Mouse (Mus musculus) neural tube, embryonic 11.5 days (tissue): Measurements from ENCODE around the gene Tmtc1. TPM values are rescaled to one million over a fixed set of nuclear protein-coding genes. Genes with fewer than 3 reads are reported as not detected.

ENCODE experiments used
- ATAC-seq: fragments of 200-750 bp; cut with Nextera tagmentation; 2 replicates; pipeline ENCODE4 v1.8.0; 2017; ENCODE audit warnings: moderate number of reproducible peaks, mild to moderate bottlenecking, moderate TSS enrichment, moderate library complexity; ENCODE audit not compliant: insufficient read depth, low FRiP score, low TSS enrichment
- DNase-seq: peaks from one replicate; pipeline ENCODE4 v3.0.0-alpha.2; 2015; ENCODE audit warnings: low spot score
- H3K27ac ChIP-seq: fragments of 300-500 bp; sonication (generic); 2 replicates; pipeline ENCODE4 v1.5.1; 2014; ENCODE audit warnings: low read depth, mild to moderate bottlenecking, low read length
- H3K27me3 ChIP-seq: fragments of 300-500 bp; sonication (generic); 2 replicates; pipeline ENCODE4 v1.6.1; 2014; ENCODE audit warnings: mild to moderate bottlenecking, low read length, mixed read lengths; ENCODE audit not compliant: control insufficient read depth, insufficient read depth
- H3K36me3 ChIP-seq: fragments of 300-500 bp; sonication (generic); 2 replicates; pipeline ENCODE4 v1.6.1; 2014; ENCODE audit warnings: mild to moderate bottlenecking, low read length, moderate library complexity, mixed read lengths; ENCODE audit not compliant: control insufficient read depth, insufficient read depth
- H3K4me1 ChIP-seq: fragments of 300-500 bp; sonication (generic); 2 replicates; pipeline ENCODE4 v1.6.1; 2014; ENCODE audit warnings: low read length, mixed read lengths; ENCODE audit not compliant: control insufficient read depth, insufficient read depth
- H3K4me2 ChIP-seq: fragments of 300-500 bp; sonication (generic); 2 replicates; pipeline ENCODE4 v1.6.1; 2014; ENCODE audit warnings: low read depth, mild to moderate bottlenecking, moderate library complexity
- H3K4me3 ChIP-seq: fragments of 300-500 bp; sonication (generic); 2 replicates; pipeline ENCODE4 v1.5.1; 2014; ENCODE audit warnings: low read depth, low read length
- H3K9ac ChIP-seq: fragments of 300-500 bp; sonication (generic); 2 replicates; pipeline ENCODE4 v1.6.1; 2014; ENCODE audit warnings: mild to moderate bottlenecking, low read length
- H3K9me3 ChIP-seq: fragments of 300-500 bp; sonication (generic); 2 replicates; pipeline ENCODE4 v1.6.1; 2016; ENCODE audit warnings: low read length; ENCODE audit not compliant: control insufficient read depth
- WGBS: fragments of 180-500 bp; shearing (Covaris S2); extraction: QIAGEN DNeasy Blood & Tissue Kit; methylation state at CpG from one replicate; pipeline ENCODE4 v1.1.7; 2014; 5-methylcytosine and 5-hydroxymethylcytosine counted together
- polyA plus RNA-seq: library from polyadenylated mRNA; unstranded; fragments of >200 nt; fragmentation: Nextera tagmentation; extraction: Ambion mirVana; gene quantifications from 2 replicates; pipeline ENCODE4 v1.2.1, GENCODE M21; 2014

The Tmtc1 gene
- polyA plus RNA-seq, 1 experiment from 2014 or later = 1.4 TPM

GRCm38 (mm10) chr6:148199177-148199576, 245.0 kb downstream of the Tmtc1 start:
- Histone ChIP-seq H3K27me3 (no peaks in the 10 kb centered on the region), H3K27ac (no peak overlapping the region), H3K9me3 (no peaks in the 10 kb centered on the region), H3K4me1 (no peaks in the 10 kb centered on the region), H3K4me2 (no peak overlapping the region), H3K4me3 (no peak overlapping the region), H3K9ac (no peak overlapping the region), H3K36me3 (peaks cover 3% of the 10 kb centered on the region)
- ATAC-seq (no peak), DNase-seq (no peak)
- WGBS = 91% methylated on average over 2 of the region's 2 CpGs

- WGBS = 94% methylated on average over 6 of the region's 6 CpGs
- no peak overlapping the region for H3K4me3 ChIP-seq
- no peaks in the 10 kb centered on the region for H3K27me3 ChIP-seq
- ATAC-seq (no peak), DNase-seq (no peak)
- peaks cover 5% of the 10 kb centered on the region for H3K36me3 ChIP-seq
- no peak overlapping the region for H3K27ac ChIP-seq
- no peaks in the 10 kb centered on the region for H3K4me1 ChIP-seq
- H3K9me3 ChIP-seq = no peaks in the 10 kb centered on the region
- no peak overlapping the region for H3K4me2 ChIP-seq
- no peak overlapping the region for H3K9ac ChIP-seq
Measured at GRCm38 (mm10) chr6:148193972-148194701, 250.1 kb downstream of the Tmtc1 start.

GRCm38 (mm10) chr6:148185694-148186093, 258.5 kb downstream of the Tmtc1 start:
- DNase-seq (no peak), ATAC-seq (no peak)
- peaks cover 5% of the 10 kb centered on the region for H3K36me3 ChIP-seq
- H3K27ac ChIP-seq = no peak overlapping the region
- H3K4me1 ChIP-seq = no peaks in the 10 kb centered on the region
- H3K4me3 ChIP-seq = no peak overlapping the region
- no peak overlapping the region for H3K4me2 ChIP-seq
- H3K27me3 ChIP-seq = no peaks in the 10 kb centered on the region
- no peaks in the 10 kb centered on the region for H3K9me3 ChIP-seq
- WGBS = 94% methylated on average over 1 of the region's 1 CpGs
- no peak overlapping the region for H3K9ac ChIP-seq

Other genes with a start within 250 kb of the Tmtc1 start
- gene Ergic2, start 232.0 kb downstream of the Tmtc1 start, polyA plus RNA-seq = 202 and 210 TPM in 2 replicates